Mouse (Mus musculus): ENCODE data around the gene Sox2. TPM values are rescaled to one million over a fixed set of nuclear protein-coding genes. Genes with fewer than 3 reads are reported as not detected.

Sox2 gene
- 20.0 and 25.2 TPM in 2 replicates for polyA plus RNA-seq (2012; rRNA removed)

GRCm38 (mm10) chr3:34649726-34650620 lies at the start of gene Sox2:
Gene Sox2 (plus strand): TSS chr3:34650405.

All from stomach, adult 2 months (tissue).